Mouse (Mus musculus): ENCODE measurements around the gene Igsf21. TPM values are rescaled to one million over a fixed set of nuclear protein-coding genes. Genes with fewer than 3 reads are reported as not detected.

Gene Igsf21
- polyA plus RNA-seq, 1 experiment from 2014 or later = 1.2 TPM

- no peak overlapping the region for H3K4me2 ChIP-seq (replicated peaks)
- no peaks in the 10 kb centered on the region for H3K9me3 ChIP-seq (replicated peaks)
- H3K36me3 ChIP-seq = no peaks in the 10 kb centered on the region
- 25% methylated on average over 10 of the region's 10 CpGs for WGBS
- 0 out of 2 replicates have a peak, but pooled peaks cover 5% of the 10 kb centered on the region for H3K4me1 ChIP-seq
- H3K4me3 ChIP-seq (replicated peaks) = no peak overlapping the region
- H3K9ac ChIP-seq = no peak overlapping the region
- ATAC-seq (ENCODE audit: insufficient number of reproducible peaks, low FRiP score, low TSS enrichment, low read depth) = no peak
- H3K27me3 ChIP-seq = peaks cover 4% of the 10 kb centered on the region; the same call in 1 of the 2 replicates
- H3K27ac ChIP-seq (replicated peaks) = no peak overlapping the region
These were observed 176.3 kb downstream of the Igsf21 start for GRCm38 (mm10) chr4:140070331-140070652.

- no peaks in the 10 kb centered on the region for H3K9me3 ChIP-seq (replicated peaks)
- 0 out of 2 replicates have a peak, but pooled peaks cover 5% of the 10 kb centered on the region for H3K4me1 ChIP-seq
- WGBS = 8% methylated on average over 15 of the region's 15 CpGs
- no peak overlapping the region for H3K4me2 ChIP-seq (replicated peaks)
- no peak overlapping the region for H3K9ac ChIP-seq
- peak; percentile 71 for ATAC-seq (ENCODE audit: insufficient number of reproducible peaks, low FRiP score, low TSS enrichment, low read depth)
- no peaks in the 10 kb centered on the region for H3K36me3 ChIP-seq
- H3K4me3 ChIP-seq (replicated peaks) = no peak overlapping the region
- peaks cover 4% of the 10 kb centered on the region; the same call in 1 of the 2 replicates for H3K27me3 ChIP-seq
- no peak overlapping the region for H3K27ac ChIP-seq (replicated peaks)
These were observed 176.8 kb downstream of the Igsf21 start for GRCm38 (mm10) chr4:140069563-140070330.

- Histone ChIP-seq H3K4me1 (0 out of 2 replicates have a peak, but pooled peaks cover 5% of the 10 kb centered on the region), H3K27me3 (peaks cover 4% of the 10 kb centered on the region; the same call in 1 of the 2 replicates), H3K4me3 (replicated peaks) (no peak overlapping the region), H3K27ac (replicated peaks) (no peak overlapping the region), H3K9ac (no peak overlapping the region), H3K36me3 (no peaks in the 10 kb centered on the region), H3K9me3 (replicated peaks) (no peaks in the 10 kb centered on the region), H3K4me2 (replicated peaks) (no peak overlapping the region)
- ATAC-seq (ENCODE audit: insufficient number of reproducible peaks, low FRiP score, low TSS enrichment, low read depth) = no peak
- WGBS = 94% methylated on average over 6 of the region's 6 CpGs
These were observed 178.1 kb downstream of the Igsf21 start for GRCm38 (mm10) chr4:140068468-140068867.

- 0 out of 2 replicates have a peak, but pooled peaks cover 5% of the 10 kb centered on the region for H3K4me1 ChIP-seq
- no peak overlapping the region for H3K4me3 ChIP-seq (replicated peaks)
- no peak overlapping the region for H3K4me2 ChIP-seq (replicated peaks)
- H3K9me3 ChIP-seq (replicated peaks) = no peaks in the 10 kb centered on the region
- H3K27ac ChIP-seq (replicated peaks) = no peak overlapping the region
- no peak overlapping the region for H3K9ac ChIP-seq
- no peaks in the 10 kb centered on the region for H3K36me3 ChIP-seq
- no peaks in the 10 kb centered on the region for H3K27me3 ChIP-seq
- no peak for ATAC-seq (ENCODE audit: insufficient number of reproducible peaks, low FRiP score, low TSS enrichment, low read depth)
- 85% methylated on average over 12 of the region's 12 CpGs for WGBS
These were observed 180.6 kb downstream of the Igsf21 start for GRCm38 (mm10) chr4:140066011-140066410.

- Histone ChIP-seq H3K4me2 (replicated peaks) (no peak overlapping the region), H3K27ac (replicated peaks) (no peak overlapping the region), H3K4me1 (no peaks in the 10 kb centered on the region), H3K9me3 (replicated peaks) (no peaks in the 10 kb centered on the region), H3K4me3 (replicated peaks) (no peak overlapping the region), H3K9ac (no peak overlapping the region), H3K27me3 (no peaks in the 10 kb centered on the region), H3K36me3 (no peaks in the 10 kb centered on the region)
- 73% methylated on average over 13 of the region's 13 CpGs for WGBS
- no peak for ATAC-seq (ENCODE audit: insufficient number of reproducible peaks, low FRiP score, low TSS enrichment, low read depth)
These were observed 183.4 kb downstream of the Igsf21 start for GRCm38 (mm10) chr4:140063153-140063671.

- no peak overlapping the region for H3K27ac ChIP-seq (replicated peaks)
- H3K27me3 ChIP-seq = no peaks in the 10 kb centered on the region
- no peak overlapping the region for H3K9ac ChIP-seq
- 83% methylated on average over 5 of the region's 5 CpGs for WGBS
- H3K9me3 ChIP-seq (replicated peaks) = no peaks in the 10 kb centered on the region
- no peaks in the 10 kb centered on the region for H3K36me3 ChIP-seq
- no peaks in the 10 kb centered on the region for H3K4me1 ChIP-seq
- H3K4me3 ChIP-seq (replicated peaks) = no peak overlapping the region
- ATAC-seq (ENCODE audit: insufficient number of reproducible peaks, low FRiP score, low TSS enrichment, low read depth) = no peak
- H3K4me2 ChIP-seq (replicated peaks) = no peak overlapping the region
These were observed 186.3 kb downstream of the Igsf21 start for GRCm38 (mm10) chr4:140060251-140060650.

- Histone ChIP-seq H3K27me3 (no peaks in the 10 kb centered on the region), H3K4me3 (replicated peaks) (no peak overlapping the region), H3K4me2 (replicated peaks) (no peak overlapping the region), H3K36me3 (no peaks in the 10 kb centered on the region), H3K27ac (replicated peaks) (no peak overlapping the region), H3K4me1 (no peaks in the 10 kb centered on the region), H3K9me3 (replicated peaks) (no peaks in the 10 kb centered on the region), H3K9ac (no peak overlapping the region)
- ATAC-seq (ENCODE audit: insufficient number of reproducible peaks, low FRiP score, low TSS enrichment, low read depth) = no peak
- 87% methylated on average over 7 of the region's 7 CpGs for WGBS
These were observed 193.5 kb downstream of the Igsf21 start for GRCm38 (mm10) chr4:140053042-140053441.

- Histone ChIP-seq H3K27ac (replicated peaks) (no peak overlapping the region), H3K27me3 (no peaks in the 10 kb centered on the region), H3K4me2 (replicated peaks) (no peak overlapping the region), H3K9me3 (replicated peaks) (no peaks in the 10 kb centered on the region), H3K36me3 (no peaks in the 10 kb centered on the region), H3K4me3 (replicated peaks) (no peak overlapping the region), H3K4me1 (no peaks in the 10 kb centered on the region), H3K9ac (no peak overlapping the region)
- WGBS = 59% methylated on average over 11 of the region's 11 CpGs
- ATAC-seq (ENCODE audit: insufficient number of reproducible peaks, low FRiP score, low TSS enrichment, low read depth) = no peak
These were observed 194.0 kb downstream of the Igsf21 start for GRCm38 (mm10) chr4:140052575-140052974.

GRCm38 (mm10) chr4:140047807-140048362, 198.7 kb downstream of the Igsf21 start:
- Histone ChIP-seq H3K4me1 (0 out of 2 replicates have a peak, but pooled peaks cover 4% of the 10 kb centered on the region), H3K27me3 (no peaks in the 10 kb centered on the region), H3K9ac (no peak overlapping the region), H3K4me3 (replicated peaks) (no peak overlapping the region), H3K9me3 (replicated peaks) (no peaks in the 10 kb centered on the region), H3K36me3 (no peaks in the 10 kb centered on the region), H3K4me2 (replicated peaks) (no peak overlapping the region), H3K27ac (replicated peaks) (no peak overlapping the region)
- no peak for ATAC-seq (ENCODE audit: insufficient number of reproducible peaks, low FRiP score, low TSS enrichment, low read depth)
- WGBS = 70% methylated on average over 10 of the region's 10 CpGs

GRCm38 (mm10) chr4:140043953-140044352, 202.6 kb downstream of the Igsf21 start:
- Histone ChIP-seq H3K27me3 (peaks cover 10% of the 10 kb centered on the region; the same call in 1 of the 2 replicates), H3K9me3 (replicated peaks) (no peaks in the 10 kb centered on the region), H3K4me1 (peaks cover 11% of the 10 kb centered on the region), H3K9ac (no peak overlapping the region), H3K27ac (replicated peaks) (no peak overlapping the region), H3K4me2 (replicated peaks) (no peak overlapping the region), H3K4me3 (replicated peaks) (no peak overlapping the region), H3K36me3 (no peaks in the 10 kb centered on the region)
- 43% methylated on average over 12 of the region's 12 CpGs for WGBS
- ATAC-seq (ENCODE audit: insufficient number of reproducible peaks, low FRiP score, low TSS enrichment, low read depth) = no peak

- Histone ChIP-seq H3K27ac (replicated peaks) (peak overlapping the region; percentile 59), H3K4me2 (replicated peaks) (0 out of 2 replicates have a peak overlapping the region, but pooled peaks have one; percentile 19), H3K4me3 (replicated peaks) (no peak overlapping the region), H3K4me1 (peaks cover 25% of the 10 kb centered on the region), H3K27me3 (peaks cover 28% of the 10 kb centered on the region), H3K9me3 (replicated peaks) (no peaks in the 10 kb centered on the region), H3K36me3 (no peaks in the 10 kb centered on the region), H3K9ac (no peak overlapping the region)
- ATAC-seq (ENCODE audit: insufficient number of reproducible peaks, low FRiP score, low TSS enrichment, low read depth) = no peak
- WGBS = 5% methylated on average over 26 of the region's 26 CpGs
These were observed 207.8 kb downstream of the Igsf21 start for GRCm38 (mm10) chr4:140038586-140039411.

Measured in embryonic facial prominence, embryonic 15.5 days (tissue).